Mouse (Mus musculus) cerebellum, adult (tissue): ENCODE data around the gene Pdzrn4.
"Not testable (repeated sequence)": the region's sequence is repeated elsewhere in the genome, so short reads cannot be mapped to it uniquely, and the experiment has no call there.

Experiments
- ATAC-seq: cut with Nextera tagmentation; 2 replicates; pipeline ENCODE4 v1.9.2; 2017; ENCODE audit warnings: mild to moderate bottlenecking, moderate library complexity, mixed read lengths; ENCODE audit not compliant: insufficient number of reproducible peaks, low FRiP score, low TSS enrichment

Gene Pdzrn4

DNA sequence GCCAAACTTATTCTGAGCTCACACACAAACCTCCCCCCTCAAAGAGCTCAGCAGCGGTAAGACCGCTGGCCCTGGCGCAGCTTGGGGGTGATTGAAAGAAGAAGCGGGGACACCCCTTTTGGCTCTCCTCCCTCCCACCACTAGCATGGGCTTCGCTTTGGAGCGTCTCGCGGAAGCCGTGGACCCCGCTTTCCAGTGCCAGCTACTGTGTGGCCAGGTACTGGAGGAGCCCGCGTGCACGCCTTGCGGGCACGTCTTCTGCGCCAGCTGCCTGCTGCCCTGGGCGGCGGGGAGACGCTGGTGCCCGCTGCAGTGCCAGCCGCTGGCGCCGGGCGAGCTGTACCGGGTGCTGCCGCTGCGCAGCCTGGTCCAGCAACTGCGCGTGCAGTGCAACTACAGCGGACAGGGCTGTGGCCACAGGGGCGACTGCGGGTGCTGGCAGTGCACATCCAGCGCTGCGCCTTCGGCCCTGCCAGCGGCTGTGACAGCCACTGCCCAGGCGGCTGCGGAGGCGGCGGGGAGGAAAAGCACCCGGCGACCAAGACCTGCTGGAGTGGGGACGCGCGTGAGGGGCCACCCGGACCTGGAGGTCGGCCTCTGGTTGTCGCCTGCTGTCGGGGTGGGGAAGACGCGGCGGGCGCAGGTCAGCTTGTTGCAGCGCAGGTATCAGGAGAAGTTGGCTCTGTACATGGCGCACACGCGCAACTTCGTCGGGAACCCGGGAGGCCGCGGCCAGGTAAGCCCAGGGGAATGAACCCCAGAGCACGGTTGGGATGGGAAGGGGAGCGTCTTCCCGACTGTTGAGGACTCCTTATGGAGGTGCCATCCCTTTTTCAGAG is at the start of gene Pdzrn4:
Gene Pdzrn4, plus strand, starts transcription at position 112 of the 839 bp plus-strand sequence.
- no peak; the same call in 1 of the 2 replicates for ATAC-seq

- no peak for ATAC-seq
Observed at GRCm38 (mm10) chr15:92347426-92347825, 49.3 kb upstream of the Pdzrn4 start.

GRCm38 (mm10) chr15:92347902-92348301 is 48.8 kb upstream of the Pdzrn4 start:
- no peak for ATAC-seq

- not testable (repeated sequence) for ATAC-seq
Observed at GRCm38 (mm10) chr15:92348453-92348852, 48.2 kb upstream of the Pdzrn4 start.

DNA sequence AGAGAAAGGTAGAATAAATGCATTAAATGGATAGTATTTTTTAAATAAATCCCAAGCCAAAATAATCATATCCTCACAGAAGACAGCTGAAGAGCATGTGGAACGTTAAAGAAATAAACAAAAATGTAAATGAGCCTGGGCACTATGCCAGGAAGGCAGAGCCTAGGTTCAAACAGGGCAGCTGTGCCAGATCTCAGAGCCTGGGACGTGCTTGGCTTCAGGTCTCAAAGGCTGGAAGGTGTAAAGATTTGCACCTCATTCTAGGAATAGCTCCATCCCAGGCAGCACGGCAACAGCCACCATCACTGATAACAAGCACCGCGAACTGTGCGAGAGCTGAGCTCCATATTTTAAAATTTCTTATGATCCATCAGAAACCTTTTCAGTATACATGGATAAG is 32.5 kb upstream of the Pdzrn4 start:
- ATAC-seq: no peak

DNA sequence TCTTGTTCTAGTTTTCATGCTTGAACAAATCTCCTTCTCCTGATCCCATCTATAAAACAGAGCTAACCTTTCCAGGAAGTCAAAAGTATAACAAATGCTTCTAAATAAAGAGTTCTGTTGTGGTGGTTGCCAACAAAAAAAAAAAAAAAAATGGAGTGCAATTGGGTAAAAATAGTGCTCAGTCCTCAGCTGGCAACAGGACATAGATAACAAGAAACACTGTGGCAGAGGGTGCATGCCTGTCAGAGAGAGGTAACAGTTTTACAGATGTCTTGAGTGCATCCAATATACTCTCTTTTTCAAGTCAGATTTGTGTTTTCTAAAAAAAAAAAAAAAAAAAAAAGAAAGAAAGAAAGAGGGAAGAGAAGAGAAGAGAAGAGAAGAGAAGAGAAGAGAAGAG is 32.1 kb upstream of the Pdzrn4 start:
- ATAC-seq: no peak

- no peak for ATAC-seq
Observed at GRCm38 (mm10) chr15:92394811-92395210, 1.9 kb upstream of the Pdzrn4 start.

DNA sequence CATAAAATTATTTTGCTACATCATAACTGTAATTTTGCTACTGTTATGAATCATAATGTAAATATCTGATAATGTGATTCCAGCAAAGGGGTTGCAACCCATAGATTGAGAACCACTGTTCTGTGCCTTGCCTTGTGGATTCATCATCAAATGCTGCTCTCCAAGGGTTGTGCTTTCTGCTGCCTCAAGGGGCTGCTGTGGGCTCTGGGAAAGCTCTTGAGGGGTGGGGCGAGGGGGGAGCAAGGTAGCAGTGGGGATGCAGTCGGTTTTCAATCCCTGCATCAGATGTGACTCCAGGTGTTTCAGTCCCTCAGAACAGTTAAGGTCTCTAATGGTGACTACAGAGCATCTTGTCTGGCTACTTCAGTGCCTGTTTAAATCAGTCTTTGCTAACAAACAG is 2.1 kb downstream of the Pdzrn4 start:
- no peak for ATAC-seq

GRCm38 (mm10) chr15:92399278-92399677 is 2.6 kb downstream of the Pdzrn4 start:
- ATAC-seq: no peak

DNA sequence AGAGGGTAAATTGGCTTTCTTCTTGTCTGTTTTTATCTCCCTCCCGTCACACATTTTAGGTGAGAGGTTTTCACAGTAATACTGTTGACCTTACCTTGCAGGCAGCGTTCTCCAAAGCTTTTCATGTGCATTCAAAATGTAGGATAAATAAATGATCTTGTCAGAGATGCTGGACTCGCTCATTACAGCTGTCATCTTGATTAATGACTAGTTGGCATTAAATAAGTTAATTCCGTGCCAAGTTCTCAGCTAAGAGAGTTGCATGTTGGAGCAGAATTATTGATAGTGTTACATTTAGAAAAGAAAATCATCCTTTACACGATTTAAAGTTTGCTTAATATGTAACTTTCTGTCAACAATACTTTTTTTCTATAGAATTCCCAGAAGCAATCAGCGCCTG is 4.9 kb downstream of the Pdzrn4 start:
- ATAC-seq: no peak

- ATAC-seq: no peak
Observed at GRCm38 (mm10) chr15:92415323-92415722, 18.6 kb downstream of the Pdzrn4 start.

GRCm38 (mm10) chr15:92416141-92416540 is 19.5 kb downstream of the Pdzrn4 start:
- ATAC-seq: no peak

DNA sequence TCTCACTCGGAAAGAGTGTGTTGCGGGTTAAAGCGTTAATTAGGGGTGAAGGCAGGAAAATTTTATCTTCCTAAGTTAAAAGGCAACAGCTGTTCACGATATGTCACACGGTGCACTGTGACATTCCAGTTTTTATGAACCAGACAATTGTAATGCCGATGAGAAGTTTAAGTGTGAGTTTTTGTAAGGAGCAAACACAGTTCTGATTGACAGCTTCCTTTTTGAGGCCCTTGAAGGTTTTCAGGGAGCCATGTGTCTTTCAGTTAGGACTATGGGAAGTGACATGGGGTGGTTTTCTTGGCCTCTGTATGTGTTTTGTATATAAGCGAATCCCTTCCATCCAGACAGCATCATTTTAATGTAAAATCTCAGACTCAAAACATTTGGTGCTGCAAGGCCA is 20.0 kb downstream of the Pdzrn4 start:
- no peak for ATAC-seq

DNA sequence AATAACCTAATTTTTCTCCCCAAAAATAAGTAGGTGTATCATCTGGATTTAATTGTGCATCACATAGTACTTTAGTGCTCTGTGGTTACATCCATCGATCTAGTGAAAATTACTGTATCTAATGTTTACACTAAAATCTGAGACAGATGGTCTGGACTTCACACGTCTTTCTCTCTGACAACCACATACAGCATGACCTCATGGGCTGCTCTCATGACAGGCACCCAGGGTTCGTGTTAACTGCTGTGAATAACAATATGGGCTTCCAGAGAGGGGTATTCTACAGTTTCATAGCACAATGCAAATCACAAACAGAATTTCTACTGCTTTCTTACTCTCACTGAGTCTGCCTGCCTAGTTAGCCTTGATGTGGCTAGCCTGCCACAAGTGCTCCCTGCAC is 20.4 kb downstream of the Pdzrn4 start:
- ATAC-seq: no peak

GRCm38 (mm10) chr15:92434605-92435004 is 37.9 kb downstream of the Pdzrn4 start:
- ATAC-seq: no peak

DNA sequence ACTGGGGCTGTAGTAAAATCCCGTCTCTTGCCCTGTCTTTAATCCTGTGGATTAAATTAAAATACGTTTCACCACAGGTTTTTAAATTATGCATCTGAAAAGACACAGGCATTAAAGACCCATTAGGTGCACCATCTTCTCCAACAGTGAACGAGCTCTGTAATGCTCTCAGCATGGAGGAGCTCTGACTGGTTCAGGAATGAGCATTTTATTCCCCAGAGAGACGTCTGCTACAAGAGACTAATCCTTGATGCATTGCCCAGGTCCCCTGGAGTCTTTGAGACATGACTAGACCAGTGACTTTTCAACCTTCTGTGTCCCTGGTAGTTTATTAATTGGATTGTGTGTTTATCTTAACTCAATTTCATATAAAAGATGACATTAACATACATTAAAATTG is 38.6 kb downstream of the Pdzrn4 start:
- ATAC-seq: no peak

- no peak for ATAC-seq
Observed at GRCm38 (mm10) chr15:92441630-92442180, 45.0 kb downstream of the Pdzrn4 start.

- peak; percentile 58; the same call in 1 of the 2 replicates for ATAC-seq
Observed at GRCm38 (mm10) chr15:92447708-92448147, 51.0 kb downstream of the Pdzrn4 start.

GRCm38 (mm10) chr15:92449112-92449511 is 52.4 kb downstream of the Pdzrn4 start:
- no peak for ATAC-seq

GRCm38 (mm10) chr15:92452620-92453019 is 55.9 kb downstream of the Pdzrn4 start:
- ATAC-seq: no peak

- ATAC-seq: no peak
Observed at GRCm38 (mm10) chr15:92482198-92482597, 85.5 kb downstream of the Pdzrn4 start.

DNA sequence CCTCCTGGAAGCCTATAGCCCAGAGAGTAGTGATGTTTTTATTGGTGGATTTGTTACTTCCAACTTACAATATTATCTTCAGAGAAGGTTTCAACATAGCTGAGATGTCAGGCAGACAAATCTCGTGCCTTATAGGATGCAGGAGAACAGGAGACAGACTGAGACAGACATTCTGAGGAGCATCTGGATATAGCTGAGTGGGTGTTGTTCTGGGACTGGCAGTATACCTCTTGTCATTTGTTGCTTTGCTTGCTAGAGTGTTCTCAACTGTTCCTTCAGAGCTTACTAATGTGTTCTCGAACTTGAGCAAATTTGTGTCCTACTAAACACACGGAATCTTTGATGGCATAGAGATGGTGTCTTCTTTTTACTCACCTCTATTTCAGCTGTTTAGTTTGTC is 94.7 kb downstream of the Pdzrn4 start:
- ATAC-seq: no peak
